Mouse (Mus musculus) liver, embryonic 15.5 days (tissue): ENCODE results near the gene Coq10a. TPM values are rescaled to one million over a fixed set of nuclear protein-coding genes. Genes with fewer than 3 reads are reported as not detected.

Source experiments
- ATAC-seq: fragments of 200-750 bp; cut with Nextera tagmentation; 2 replicates; pipeline ENCODE4 v1.8.0; 2017; ENCODE audit warnings: moderate number of reproducible peaks, mild to moderate bottlenecking, moderate library complexity; ENCODE audit not compliant: insufficient read depth
- H3K27ac ChIP-seq: fragments of 300-500 bp; sonication (generic); replicated peaks from 2 replicates; pipeline ENCODE4 v1.5.1; 2015; ENCODE audit warnings: mild to moderate bottlenecking, inconsistent platforms
- H3K27me3 ChIP-seq: fragments of 300-500 bp; sonication (generic); 2 replicates; pipeline ENCODE4 v1.6.1; 2015; ENCODE audit warnings: mild to moderate bottlenecking, inconsistent platforms
- H3K36me3 ChIP-seq: fragments of 300-500 bp; sonication (generic); replicated peaks from 2 replicates; pipeline ENCODE4 v1.6.1; 2015; ENCODE audit warnings: moderate library complexity, mild to moderate bottlenecking, inconsistent platforms
- H3K4me1 ChIP-seq: fragments of 300-500 bp; sonication (generic); replicated peaks from 2 replicates; pipeline ENCODE4 v1.6.1; 2015; ENCODE audit warnings: inconsistent platforms
- H3K4me2 ChIP-seq: fragments of 300-500 bp; sonication (generic); 2 replicates; pipeline ENCODE4 v1.6.1; 2015; ENCODE audit warnings: moderate library complexity, mild to moderate bottlenecking, inconsistent platforms
- H3K4me3 ChIP-seq: fragments of 300-500 bp; sonication (generic); replicated peaks from 2 replicates; pipeline ENCODE4 v1.5.1; 2015; ENCODE audit warnings: mild to moderate bottlenecking, inconsistent platforms
- H3K9ac ChIP-seq: fragments of 300-500 bp; sonication (generic); 2 replicates; pipeline ENCODE4 v1.6.1; 2015; ENCODE audit warnings: moderate library complexity, mild to moderate bottlenecking, inconsistent platforms
- H3K9me3 ChIP-seq: fragments of 300-500 bp; sonication (generic); replicated peaks from 2 replicates; pipeline ENCODE4 v1.6.1; 2016; ENCODE audit warnings: inconsistent platforms
- WGBS: fragments of 180-500 bp; shearing (Covaris S2); methylation state at CpG from one replicate; pipeline ENCODE4 v1.1.7; 2015; ENCODE audit warnings: mixed read lengths; ENCODE audit not compliant: insufficient replicate concordance; 5-methylcytosine and 5-hydroxymethylcytosine counted together
- polyA plus RNA-seq: library from polyadenylated mRNA; unstranded; fragments of >200 nt; fragmentation: Nextera tagmentation; extraction: Ambion mirVana; gene quantifications from 2 replicates; pipeline ENCODE4 v1.2.1, GENCODE M21; 2015

Coq10a gene
- 4.6 and 5.2 TPM in 2 replicates for polyA plus RNA-seq

DNA sequence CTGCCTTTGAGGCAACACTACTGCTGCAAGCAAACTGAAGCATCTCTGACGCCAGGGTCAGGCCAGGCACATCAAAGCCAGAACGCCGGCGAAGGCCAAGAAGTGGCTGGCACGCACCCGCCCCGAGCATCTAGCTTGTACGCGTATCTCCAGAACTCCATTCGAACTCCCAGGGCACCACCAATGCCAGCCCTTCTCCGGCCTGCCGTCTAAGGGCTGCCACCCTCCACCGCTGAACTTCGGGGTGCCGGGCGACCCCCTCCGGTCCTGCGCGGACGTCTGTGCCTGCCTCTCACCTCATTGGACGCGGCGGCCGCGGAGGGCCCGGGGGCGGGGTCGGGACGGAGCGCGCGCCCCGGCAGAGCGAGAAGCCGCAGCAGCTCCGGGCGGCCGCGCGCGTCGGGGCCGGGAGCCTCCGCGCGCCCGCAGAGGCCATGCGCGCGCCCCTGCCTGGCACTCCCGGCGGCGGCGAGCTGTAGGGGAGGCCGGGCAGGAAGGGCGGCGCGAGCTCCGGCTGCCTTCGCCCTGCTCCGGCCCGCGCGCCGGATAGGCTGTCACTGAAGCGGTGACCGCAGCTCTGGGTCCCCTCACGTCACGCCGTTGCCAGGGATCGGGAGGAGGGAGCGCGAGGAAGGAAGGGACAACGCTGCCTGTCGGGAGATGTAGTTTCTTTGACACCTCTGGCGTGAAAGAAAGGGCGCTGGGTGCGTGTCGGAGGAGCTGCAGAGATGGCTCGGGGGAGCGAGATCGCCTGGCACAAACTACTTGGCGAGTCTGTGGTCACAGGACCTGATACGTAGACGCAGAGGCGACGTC is at the start of gene Coq10a:
Gene Coq10a (minus strand): TSS at position 596 of the 816 bp plus-strand sequence.
- Histone ChIP-seq H3K9me3 (no peaks in the 10 kb centered on the region), H3K4me2 (peak within 1 kb of the TSS; percentile 91), H3K4me3 (peak within 1 kb of the TSS; percentile 83), H3K4me1 (peaks cover 47% of the 10 kb centered on the region), H3K27me3 (no peaks in the 10 kb centered on the region), H3K9ac (peak within 1 kb of the TSS; percentile 72), H3K27ac (peak within 1 kb of the TSS; percentile 92), H3K36me3 (peaks cover 18% of the 10 kb centered on the region)
- ATAC-seq: peak; percentile 90
- WGBS: under 1% methylated on average over 87 of the region's 87 CpGs

GRCm38 (mm10) chr10:128414848-128415247 is 46.1 kb upstream of the Coq10a start:
- WGBS: 77% methylated on average over 5 of the region's 5 CpGs
- no peak overlapping the region for H3K27ac ChIP-seq
- no peaks in the 10 kb centered on the region for H3K9me3 ChIP-seq
- H3K4me3 ChIP-seq: no peak overlapping the region
- no peak overlapping the region for H3K9ac ChIP-seq
- ATAC-seq: no peak
- peaks cover 20% of the 10 kb centered on the region for H3K36me3 ChIP-seq
- H3K4me2 ChIP-seq: no peak overlapping the region
- no peaks in the 10 kb centered on the region for H3K27me3 ChIP-seq
- peaks cover 45% of the 10 kb centered on the region for H3K4me1 ChIP-seq

- H3K36me3 ChIP-seq: peaks cover 11% of the 10 kb centered on the region
Observed at GRCm38 (mm10) chr10:128413076-128413475, 44.3 kb upstream of the Coq10a start.

GRCm38 (mm10) chr10:128412558-128412957 is 43.8 kb upstream of the Coq10a start:
- H3K4me2 ChIP-seq: peak overlapping the region; percentile 98
- peak overlapping the region; percentile 82; the same call in 1 of the 2 replicates for H3K27ac ChIP-seq
- H3K36me3 ChIP-seq: peaks cover 16% of the 10 kb centered on the region
- WGBS: 10% methylated on average over 1 of the region's 1 CpGs
- ATAC-seq: no peak
- H3K9me3 ChIP-seq: no peaks in the 10 kb centered on the region
- no peaks in the 10 kb centered on the region for H3K27me3 ChIP-seq
- H3K4me3 ChIP-seq: peak overlapping the region; percentile 84
- H3K4me1 ChIP-seq: peaks cover 59% of the 10 kb centered on the region
- peak overlapping the region; percentile 80; the same call in 1 of the 2 replicates for H3K9ac ChIP-seq

More at GRCm38 (mm10) chr10:128413076-128413475, 44.3 kb upstream of the Coq10a start:
- Histone ChIP-seq H3K9me3 (no peaks in the 10 kb centered on the region), H3K4me3 (peak overlapping the region; percentile 84; the same call in 1 of the 2 replicates), H3K27me3 (no peaks in the 10 kb centered on the region), H3K4me2 (peak overlapping the region; percentile 98), H3K9ac (no peak overlapping the region), H3K27ac (no peak overlapping the region), H3K4me1 (peaks cover 58% of the 10 kb centered on the region)
- WGBS: 69% methylated on average over 1 of the region's 1 CpGs
- no peak for ATAC-seq

DNA sequence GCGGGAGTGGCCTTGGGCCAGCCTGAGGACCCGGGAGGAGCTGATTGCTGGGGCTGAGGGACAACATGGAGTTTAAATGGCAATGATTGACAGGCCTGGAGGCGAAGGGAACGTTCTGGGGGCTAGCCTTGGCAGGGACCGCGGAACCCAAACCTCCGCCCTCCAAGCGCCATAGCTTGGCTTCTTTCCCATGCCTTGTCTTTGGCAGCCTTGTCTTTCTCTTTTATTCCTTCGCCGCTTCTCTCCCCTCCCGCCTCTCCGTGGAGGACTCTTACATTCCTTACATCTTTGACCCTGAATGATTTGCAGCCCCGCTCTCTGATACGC is 43.2 kb upstream of the Coq10a start:
- H3K9me3 ChIP-seq: no peaks in the 10 kb centered on the region
- no peaks in the 10 kb centered on the region for H3K27me3 ChIP-seq
- peak overlapping the region; percentile 98 for H3K4me2 ChIP-seq
- H3K36me3 ChIP-seq: peaks cover 20% of the 10 kb centered on the region
- peaks cover 59% of the 10 kb centered on the region for H3K4me1 ChIP-seq
- no peak for ATAC-seq
- H3K9ac ChIP-seq: peak overlapping the region; percentile 80
- peak overlapping the region; percentile 82 for H3K27ac ChIP-seq
- WGBS: 4% methylated on average over 14 of the region's 14 CpGs
- H3K4me3 ChIP-seq: peak overlapping the region; percentile 84

- Histone ChIP-seq H3K36me3 (peaks cover 16% of the 10 kb centered on the region), H3K9ac (peak within 1 kb of the TSS; percentile 80), H3K4me3 (peak within 1 kb of the TSS; percentile 84), H3K27me3 (no peaks in the 10 kb centered on the region), H3K27ac (peak within 1 kb of the TSS; percentile 82), H3K9me3 (no peaks in the 10 kb centered on the region), H3K4me2 (peak within 1 kb of the TSS; percentile 98), H3K4me1 (peaks cover 59% of the 10 kb centered on the region)
- under 1% methylated on average over 50 of the region's 50 CpGs for WGBS
- ATAC-seq: peak; percentile 73
Observed at GRCm38 (mm10) chr10:128411211-128412054, 42.6 kb upstream of the Coq10a start, which contains the start of the genes Nabp2 and Rnf41. Gene Nabp2, minus strand, starts transcription at chr10:128411492. Gene Rnf41, plus strand, starts transcription at chr10:128411657.

GRCm38 (mm10) chr10:128410560-128410845 is 41.7 kb upstream of the Coq10a start:
- Histone ChIP-seq H3K4me1 (peaks cover 53% of the 10 kb centered on the region), H3K9ac (peak overlapping the region; percentile 79), H3K27me3 (no peaks in the 10 kb centered on the region), H3K36me3 (peaks cover 20% of the 10 kb centered on the region), H3K4me2 (peak overlapping the region; percentile 98), H3K27ac (peak overlapping the region; percentile 82), H3K9me3 (no peaks in the 10 kb centered on the region), H3K4me3 (peak overlapping the region; percentile 84)
- 17% methylated on average over 4 of the region's 4 CpGs for WGBS
- no peak for ATAC-seq

- peak; percentile 87 for ATAC-seq
- H3K9ac ChIP-seq: peak overlapping the region; percentile 79
- H3K4me1 ChIP-seq: peaks cover 53% of the 10 kb centered on the region
Observed at GRCm38 (mm10) chr10:128409692-128410559, 41.1 kb upstream of the Coq10a start.

DNA sequence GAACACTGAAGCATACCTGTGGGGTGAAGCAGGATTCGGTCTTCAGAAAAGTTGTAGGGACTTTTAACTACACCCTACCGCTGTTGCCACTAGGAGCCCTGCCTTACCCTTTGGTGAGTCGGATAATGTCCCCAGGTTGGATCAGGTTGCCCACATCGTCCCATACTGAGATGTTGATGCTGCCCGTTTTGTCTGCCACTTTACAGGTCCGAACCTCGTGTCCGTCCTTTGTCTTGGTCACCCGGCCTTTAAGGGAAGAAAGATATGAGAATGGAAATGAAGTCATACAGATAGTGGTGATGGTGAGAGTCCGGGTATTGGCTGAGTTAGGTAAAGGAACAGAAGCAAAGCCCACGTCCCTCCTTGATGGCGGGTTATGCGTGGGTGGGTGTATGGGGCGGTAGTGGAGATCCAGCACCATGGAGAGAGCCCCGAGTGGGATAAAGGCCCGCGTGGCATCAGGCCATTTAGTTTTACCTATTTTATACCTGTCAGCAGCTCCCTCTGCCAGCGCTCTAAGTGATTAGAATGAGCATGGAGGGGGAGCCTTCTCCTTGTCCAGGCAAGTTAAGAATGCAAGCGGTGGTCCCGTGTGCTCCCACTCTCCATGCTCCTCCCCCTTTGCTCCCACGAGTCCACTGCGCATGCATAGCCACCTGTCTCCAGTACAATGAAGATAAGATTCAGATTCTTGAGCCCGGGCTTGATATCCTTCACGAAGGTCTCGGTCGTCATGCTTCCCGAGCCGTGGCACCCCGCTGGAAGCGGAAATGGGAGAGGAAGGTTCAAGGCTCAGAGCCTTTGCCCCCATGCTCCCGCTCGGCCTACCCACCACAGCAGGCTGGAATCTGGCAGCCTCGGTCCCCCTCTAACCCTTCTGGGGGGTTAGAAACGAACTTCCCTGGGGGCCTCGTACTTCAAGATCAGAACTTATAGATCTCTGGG is 40.1 kb upstream of the Coq10a start:
- Histone ChIP-seq H3K27me3 (no peaks in the 10 kb centered on the region), H3K4me1 (peaks cover 48% of the 10 kb centered on the region), H3K9ac (peak overlapping the region; percentile 79), H3K27ac (peak overlapping the region; percentile 78), H3K4me3 (peak overlapping the region; percentile 84), H3K36me3 (peaks cover 20% of the 10 kb centered on the region), H3K9me3 (no peaks in the 10 kb centered on the region), H3K4me2 (peak overlapping the region; percentile 98)
- peak; percentile 0; the same call in 1 of the 2 replicates for ATAC-seq
- WGBS: 14% methylated on average over 35 of the region's 35 CpGs

More at GRCm38 (mm10) chr10:128409692-128410559, 41.1 kb upstream of the Coq10a start:
- Histone ChIP-seq H3K36me3 (peaks cover 20% of the 10 kb centered on the region), H3K27ac (peak overlapping the region; percentile 82), H3K9me3 (no peaks in the 10 kb centered on the region), H3K4me3 (peak overlapping the region; percentile 84), H3K27me3 (no peaks in the 10 kb centered on the region), H3K4me2 (peak overlapping the region; percentile 98)
- 4% methylated on average over 36 of the region's 36 CpGs for WGBS
